Mouse (Mus musculus) heart, embryonic 12.5 days (tissue): ENCODE results near the gene Npw. TPM values are rescaled to one million over a fixed set of nuclear protein-coding genes. Genes with fewer than 3 reads are reported as not detected.
A peak's percentile ranks its signal among the peaks of the same experiment; 100 is the strongest.

Experiments
- ATAC-seq: fragments of 200-750 bp; cut with Nextera tagmentation; 2 replicates; pipeline ENCODE4 v1.8.0; 2017; ENCODE audit warnings: moderate TSS enrichment, moderate library complexity; ENCODE audit not compliant: insufficient number of reproducible peaks, low FRiP score
- H3K27ac ChIP-seq: fragments of 300-500 bp; sonication (generic); 2 replicates; pipeline ENCODE4 v1.5.1; 2016; ENCODE audit warnings: mild to moderate bottlenecking, moderate library complexity; ENCODE audit not compliant: poor library complexity, severe bottlenecking
- H3K27me3 ChIP-seq: fragments of 300-500 bp; sonication (generic); replicated peaks from 2 replicates; pipeline ENCODE4 v1.6.1; 2016; ENCODE audit warnings: mild to moderate bottlenecking, moderate library complexity
- H3K36me3 ChIP-seq: fragments of 300-500 bp; sonication (generic); 2 replicates; pipeline ENCODE4 v1.6.1; 2016; ENCODE audit warnings: mild to moderate bottlenecking, moderate library complexity
- H3K4me1 ChIP-seq: fragments of 300-500 bp; sonication (generic); replicated peaks from 2 replicates; pipeline ENCODE4 v1.6.1; 2016; ENCODE audit warnings: mild to moderate bottlenecking
- H3K4me2 ChIP-seq: fragments of 300-500 bp; sonication (generic); 2 replicates; pipeline ENCODE4 v1.6.1; 2016; ENCODE audit warnings: mild to moderate bottlenecking, moderate library complexity
- H3K4me3 ChIP-seq: fragments of 300-500 bp; sonication (generic); 2 replicates; pipeline ENCODE4 v1.5.1; 2016; ENCODE audit warnings: mild to moderate bottlenecking
- H3K9ac ChIP-seq: fragments of 300-500 bp; sonication (generic); 2 replicates; pipeline ENCODE4 v1.6.1; 2016; ENCODE audit warnings: mild to moderate bottlenecking, moderate library complexity
- H3K9me3 ChIP-seq: fragments of 300-500 bp; sonication (generic); replicated peaks from 2 replicates; pipeline ENCODE4 v1.6.1; 2016; ENCODE audit warnings: mild to moderate bottlenecking, moderate library complexity
- WGBS: fragments of 180-500 bp; shearing (Covaris S2); methylation state at CpG from one replicate; pipeline ENCODE4 v1.1.7; 2016; 5-methylcytosine and 5-hydroxymethylcytosine counted together
- polyA plus RNA-seq: library from polyadenylated mRNA; unstranded; fragments of >200 nt; fragmentation: Nextera tagmentation; extraction: Ambion mirVana; gene quantifications from 2 replicates; pipeline ENCODE4 v1.2.1, GENCODE M21; 2016

Gene Npw
- polyA plus RNA-seq: not detected in 2 replicates

- Histone ChIP-seq H3K4me2 (peak within 1 kb of the TSS; percentile 77), H3K9ac (peak within 1 kb of the TSS; percentile 8), H3K9me3 (no peaks in the 10 kb centered on the region), H3K4me1 (peaks cover 19% of the 10 kb centered on the region), H3K4me3 (peak within 1 kb of the TSS; percentile 44), H3K27me3 (peaks cover 67% of the 10 kb centered on the region), H3K36me3 (no peaks in the 10 kb centered on the region), H3K27ac (no peak within 1 kb of the TSS)
- 2% methylated on average over 47 of the region's 47 CpGs for WGBS
- peak; percentile 54; the same call in 1 of the 2 replicates for ATAC-seq
Measured at GRCm38 (mm10) chr17:24658017-24658758, at the start of gene Npw. Npw (minus strand) TSS chr17:24658457.

- H3K9ac ChIP-seq: peak overlapping the region; percentile 84
- ATAC-seq: 0 out of 2 replicates have a peak, but pooled peaks have one; percentile 47
- peak overlapping the region; percentile 91 for H3K4me3 ChIP-seq
- peak overlapping the region; percentile 93 for H3K4me2 ChIP-seq
- peaks cover 14% of the 10 kb centered on the region for H3K4me1 ChIP-seq
- H3K9me3 ChIP-seq: no peaks in the 10 kb centered on the region
- WGBS: 6% methylated on average over 24 of the region's 24 CpGs
- peaks cover 23% of the 10 kb centered on the region for H3K36me3 ChIP-seq
- peak overlapping the region; percentile 88 for H3K27ac ChIP-seq
- no peaks in the 10 kb centered on the region for H3K27me3 ChIP-seq
Measured at GRCm38 (mm10) chr17:24707801-24708425, 49.7 kb upstream of the Npw start.

GRCm38 (mm10) chr17:24706982-24707800, 48.9 kb upstream of the Npw start, which contains the start of gene Tbl3:
Tbl3 (minus strand) TSS chr17:24707660.
- H3K9me3 ChIP-seq: no peaks in the 10 kb centered on the region
- ATAC-seq: peak; percentile 87
- peaks cover 30% of the 10 kb centered on the region for H3K36me3 ChIP-seq
- H3K27ac ChIP-seq: peak within 1 kb of the TSS; percentile 88
- H3K27me3 ChIP-seq: no peaks in the 10 kb centered on the region
- peak within 1 kb of the TSS; percentile 91 for H3K4me3 ChIP-seq
- H3K4me1 ChIP-seq: peaks cover 14% of the 10 kb centered on the region
- H3K4me2 ChIP-seq: peak within 1 kb of the TSS; percentile 93
- peak within 1 kb of the TSS; percentile 84 for H3K9ac ChIP-seq
- 4% methylated on average over 32 of the region's 32 CpGs for WGBS

- no peak for ATAC-seq
- Histone ChIP-seq H3K9me3 (no peaks in the 10 kb centered on the region), H3K4me2 (no peak overlapping the region), H3K27me3 (no peaks in the 10 kb centered on the region), H3K4me3 (no peak overlapping the region), H3K9ac (no peak overlapping the region), H3K27ac (no peak overlapping the region), H3K4me1 (peaks cover 14% of the 10 kb centered on the region), H3K36me3 (peaks cover 44% of the 10 kb centered on the region)
- WGBS: 97% methylated on average over 3 of the region's 3 CpGs
Measured at GRCm38 (mm10) chr17:24705821-24706220, 47.6 kb upstream of the Npw start.

- Histone ChIP-seq H3K27ac (no peak overlapping the region), H3K9ac (no peak overlapping the region), H3K4me1 (peaks cover 18% of the 10 kb centered on the region), H3K27me3 (0 out of 2 replicates have a peak, but pooled peaks cover 4% of the 10 kb centered on the region), H3K36me3 (peaks cover 57% of the 10 kb centered on the region), H3K4me3 (no peak overlapping the region), H3K9me3 (no peaks in the 10 kb centered on the region), H3K4me2 (no peak overlapping the region)
- WGBS: 87% methylated on average over 9 of the region's 9 CpGs
- ATAC-seq: no peak
Measured at GRCm38 (mm10) chr17:24701251-24701650, 43.0 kb upstream of the Npw start.

GRCm38 (mm10) chr17:24699473-24699872, 41.2 kb upstream of the Npw start:
- H3K27me3 ChIP-seq: 0 out of 2 replicates have a peak, but pooled peaks cover 4% of the 10 kb centered on the region
- no peaks in the 10 kb centered on the region for H3K9me3 ChIP-seq
- H3K36me3 ChIP-seq: peaks cover 45% of the 10 kb centered on the region
- peaks cover 23% of the 10 kb centered on the region for H3K4me1 ChIP-seq
- no peak for ATAC-seq
- 78% methylated on average over 2 of the region's 2 CpGs for WGBS
- H3K9ac ChIP-seq: no peak overlapping the region
- H3K4me3 ChIP-seq: no peak overlapping the region
- H3K27ac ChIP-seq: no peak overlapping the region
- no peak overlapping the region for H3K4me2 ChIP-seq

GRCm38 (mm10) chr17:24698715-24699114, 40.5 kb upstream of the Npw start:
- 0 out of 2 replicates have a peak, but pooled peaks cover 4% of the 10 kb centered on the region for H3K27me3 ChIP-seq
- no peak for ATAC-seq
- H3K9ac ChIP-seq: no peak overlapping the region
- no peaks in the 10 kb centered on the region for H3K9me3 ChIP-seq
- peaks cover 23% of the 10 kb centered on the region for H3K4me1 ChIP-seq
- WGBS: 63% methylated on average over 9 of the region's 9 CpGs
- no peak overlapping the region for H3K4me2 ChIP-seq
- H3K36me3 ChIP-seq: peaks cover 38% of the 10 kb centered on the region
- no peak overlapping the region for H3K27ac ChIP-seq
- H3K4me3 ChIP-seq: no peak overlapping the region

GRCm38 (mm10) chr17:24697985-24698384, 39.7 kb upstream of the Npw start:
- peaks cover 39% of the 10 kb centered on the region for H3K36me3 ChIP-seq
- H3K9me3 ChIP-seq: no peaks in the 10 kb centered on the region
- no peak overlapping the region for H3K4me3 ChIP-seq
- WGBS: 18% methylated on average over 5 of the region's 5 CpGs
- ATAC-seq: no peak
- H3K9ac ChIP-seq: no peak overlapping the region
- 0 out of 2 replicates have a peak, but pooled peaks cover 4% of the 10 kb centered on the region for H3K27me3 ChIP-seq
- H3K27ac ChIP-seq: no peak overlapping the region
- no peak overlapping the region for H3K4me2 ChIP-seq
- H3K4me1 ChIP-seq: peaks cover 23% of the 10 kb centered on the region

- peak within 1 kb of the TSS; percentile 76 for H3K4me2 ChIP-seq
- H3K27me3 ChIP-seq: peaks cover 13% of the 10 kb centered on the region
- H3K27ac ChIP-seq: peak within 1 kb of the TSS; percentile 66
- H3K4me3 ChIP-seq: peak within 1 kb of the TSS; percentile 83
- H3K36me3 ChIP-seq: peaks cover 31% of the 10 kb centered on the region
- peak within 1 kb of the TSS; percentile 92 for H3K9ac ChIP-seq
- H3K9me3 ChIP-seq: no peaks in the 10 kb centered on the region
- peaks cover 23% of the 10 kb centered on the region for H3K4me1 ChIP-seq
- peak; percentile 94 for ATAC-seq
- WGBS: 1% methylated on average over 74 of the region's 76 CpGs
Measured at GRCm38 (mm10) chr17:24696011-24696697, 37.9 kb upstream of the Npw start, which contains the start of the genes Gfer and Noxo1. Gfer (minus strand) TSS chr17:24696156. Noxo1 (plus strand) TSS chr17:24696234.

GRCm38 (mm10) chr17:24695326-24696010, 37.2 kb upstream of the Npw start:
- 10% methylated on average over 40 of the region's 51 CpGs for WGBS
- H3K9ac ChIP-seq: peak overlapping the region; percentile 92
- peak overlapping the region; percentile 76 for H3K4me2 ChIP-seq
- H3K27me3 ChIP-seq: peaks cover 20% of the 10 kb centered on the region
- H3K9me3 ChIP-seq: no peaks in the 10 kb centered on the region
- ATAC-seq: peak; percentile 5; the same call in 1 of the 2 replicates
- peak overlapping the region; percentile 66 for H3K27ac ChIP-seq
- peak overlapping the region; percentile 83 for H3K4me3 ChIP-seq
- peaks cover 24% of the 10 kb centered on the region for H3K36me3 ChIP-seq
- H3K4me1 ChIP-seq: peaks cover 23% of the 10 kb centered on the region
